Mouse (Mus musculus): ENCODE measurements around the gene Ccdc175.

GRCm38 (mm10) chr12:72053303-72053702 is 131.5 kb downstream of the Ccdc175 start:
- no peak for TF ChIP-seq CTCF (IDR thresholded peaks at IDR 0.05; ENCODE audit: insufficient read depth, low read depth, low read length)
- no peak for TF ChIP-seq POLR2A (IDR thresholded peaks at IDR 0.05; ENCODE audit: insufficient read depth, low read depth, low read length)

Data from olfactory bulb, adult 2 months (tissue).